Mouse (Mus musculus) CD4-positive, CD25-positive, alpha-beta regulatory T cell, adult 2 months (primary cell): ENCODE results near the gene Impdh1.
"Not testable (repeated sequence)": the region's sequence is repeated elsewhere in the genome, so short reads cannot be mapped to it uniquely, and the experiment has no call there.

Source experiments
- DNase-seq: peaks from one replicate; pipeline ENCODE4 v3.0.0-alpha.2; 2012; ENCODE audit warnings: low read depth, low spot score

Gene Impdh1

DNA sequence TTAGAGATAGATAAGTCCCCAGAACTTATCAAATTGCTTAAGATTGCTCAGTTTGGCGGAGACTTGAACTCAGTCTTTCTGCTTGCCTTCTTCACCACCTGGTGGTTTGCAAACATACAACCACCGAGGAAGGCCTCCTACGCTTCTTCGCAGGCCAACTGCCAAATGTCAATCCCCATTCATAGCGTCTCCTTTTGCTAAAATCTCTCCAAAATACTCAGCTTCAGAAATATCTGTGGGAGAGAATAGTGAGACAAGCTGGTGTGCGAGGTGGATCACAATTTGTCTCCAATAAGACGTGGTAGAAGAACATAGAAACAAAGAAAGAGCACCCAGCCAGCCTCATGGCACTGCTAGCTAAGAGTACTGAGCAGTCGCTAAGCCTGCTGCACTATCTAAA, 36.3 kb downstream of the Impdh1 start:
- no peak for DNase-seq

DNA sequence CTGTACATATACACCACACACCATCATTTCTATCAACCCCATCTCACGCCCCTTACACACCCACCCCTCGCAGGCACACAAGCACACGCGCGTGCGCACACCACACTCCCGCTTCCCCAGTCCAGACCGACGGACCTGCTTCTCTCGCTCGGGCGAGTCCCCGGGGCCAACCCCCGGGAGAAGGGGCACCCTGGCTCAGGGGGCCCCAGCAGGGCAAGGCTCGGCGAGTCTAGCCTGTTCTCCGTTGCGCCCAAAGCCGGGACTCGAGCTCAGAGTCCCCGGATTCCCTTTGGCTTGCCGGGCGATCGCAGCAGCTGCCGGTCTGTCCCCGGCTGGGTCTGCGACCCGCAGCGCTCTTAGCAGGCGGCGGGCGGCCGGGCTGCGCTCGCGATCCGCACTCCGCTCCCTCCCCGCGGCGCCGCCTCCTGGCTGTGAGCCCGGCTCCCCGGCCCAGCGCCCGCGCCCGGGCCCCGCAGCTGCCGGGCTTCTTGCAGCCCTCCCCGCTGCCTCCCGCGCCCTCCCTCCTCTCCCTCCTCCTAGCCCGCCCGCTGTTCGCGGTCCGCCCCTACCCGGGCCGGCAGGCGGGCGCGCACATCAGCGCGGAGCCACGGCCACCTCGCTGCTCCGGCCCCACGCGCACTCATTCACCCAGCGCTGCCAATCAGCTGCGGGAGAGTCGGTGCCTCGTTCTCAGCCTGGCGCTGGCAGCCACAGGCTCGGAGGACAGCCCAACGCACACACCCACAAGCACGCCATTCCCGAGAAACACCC, 37.1 kb downstream of the Impdh1 start, which contains the start of gene Prrt4:
Gene Prrt4 (minus strand): TSS at position 697 of the 771 bp plus-strand sequence.
- peak; percentile 42 for DNase-seq

DNA sequence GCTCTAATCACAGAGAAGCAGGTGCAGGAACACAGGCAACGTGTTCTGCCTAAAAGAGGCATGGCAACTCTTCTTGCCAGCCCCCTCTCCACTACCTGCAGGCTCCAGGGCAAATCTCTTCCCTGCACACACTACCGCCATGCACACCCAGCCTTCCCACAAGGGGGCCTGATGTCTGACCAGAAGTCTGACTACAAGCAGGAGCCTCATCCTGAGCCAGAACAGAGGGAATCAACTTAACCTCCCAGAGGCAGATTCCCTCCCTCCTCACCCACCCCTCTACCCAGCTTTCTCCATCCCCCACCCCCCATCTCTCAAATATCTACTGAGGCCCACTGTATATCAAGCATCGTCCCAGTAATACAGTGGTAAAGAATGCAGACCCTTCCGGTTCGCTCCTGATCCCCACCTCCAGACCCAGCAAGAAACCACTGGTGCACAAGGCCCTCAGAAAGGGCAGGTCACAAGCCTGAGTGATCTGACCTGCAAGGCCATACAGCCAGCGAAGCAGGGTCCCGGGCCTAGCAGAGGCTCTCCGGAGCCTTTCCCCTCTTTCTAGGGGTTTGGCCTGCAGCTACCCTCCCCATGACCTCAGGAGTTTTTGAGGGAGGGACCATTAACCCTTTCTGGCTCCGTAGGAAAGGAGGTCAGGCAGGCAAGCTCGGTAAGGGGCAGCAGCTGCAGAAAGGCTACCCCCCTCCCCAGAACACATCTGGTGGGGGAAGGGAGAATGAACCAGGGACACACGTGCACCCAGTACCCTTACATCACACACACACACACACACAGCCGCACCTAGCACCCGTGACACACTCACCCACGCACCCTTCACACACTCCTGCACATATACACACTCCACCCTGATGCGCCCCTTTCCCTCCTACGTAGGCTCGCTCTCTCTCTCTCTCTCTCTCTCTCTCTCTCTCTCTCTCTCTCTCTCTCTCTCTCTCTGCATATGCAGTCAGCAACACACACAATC, 38.0 kb downstream of the Impdh1 start:
- DNase-seq = peak; percentile 20

DNA sequence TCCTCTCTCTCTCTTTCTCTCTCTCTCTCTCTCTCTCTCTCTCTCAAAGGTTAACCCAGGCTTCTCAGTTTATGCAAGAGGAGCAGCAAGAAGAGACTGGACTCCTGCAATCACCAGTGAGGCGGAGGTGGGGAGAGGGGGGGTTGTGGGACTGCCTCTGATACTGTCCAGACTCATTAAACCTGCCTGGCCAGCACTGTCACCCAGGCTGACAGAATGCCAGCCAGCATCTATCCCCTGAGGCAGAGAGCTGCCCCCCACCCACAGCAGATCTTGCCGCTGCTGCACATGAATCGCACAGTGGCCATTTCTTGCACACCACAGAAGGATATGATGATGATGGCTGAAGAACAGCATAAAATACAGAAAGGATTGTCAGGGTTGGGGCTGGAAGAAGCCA, 41.1 kb downstream of the Impdh1 start:
- DNase-seq = no peak

DNA sequence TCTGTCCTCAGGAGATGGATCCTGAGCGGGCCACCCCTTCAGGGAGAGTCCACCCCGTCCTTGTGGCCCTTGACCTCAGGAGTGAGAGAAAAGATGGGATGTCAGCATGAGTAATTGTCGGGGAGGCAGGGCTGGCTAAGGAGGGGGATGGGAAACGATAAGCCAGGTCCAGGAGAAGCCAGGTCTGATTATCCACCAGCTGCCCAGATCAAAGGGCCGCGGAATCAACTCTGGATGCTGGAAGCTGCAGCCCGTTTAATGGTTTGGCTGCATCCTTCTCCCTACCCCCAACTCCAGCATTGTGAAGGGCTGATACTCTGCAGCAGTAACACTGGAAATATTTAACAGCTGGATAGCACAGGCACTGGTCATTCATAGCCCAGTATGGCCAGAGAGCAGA, 41.8 kb downstream of the Impdh1 start:
- DNase-seq = no peak

DNA sequence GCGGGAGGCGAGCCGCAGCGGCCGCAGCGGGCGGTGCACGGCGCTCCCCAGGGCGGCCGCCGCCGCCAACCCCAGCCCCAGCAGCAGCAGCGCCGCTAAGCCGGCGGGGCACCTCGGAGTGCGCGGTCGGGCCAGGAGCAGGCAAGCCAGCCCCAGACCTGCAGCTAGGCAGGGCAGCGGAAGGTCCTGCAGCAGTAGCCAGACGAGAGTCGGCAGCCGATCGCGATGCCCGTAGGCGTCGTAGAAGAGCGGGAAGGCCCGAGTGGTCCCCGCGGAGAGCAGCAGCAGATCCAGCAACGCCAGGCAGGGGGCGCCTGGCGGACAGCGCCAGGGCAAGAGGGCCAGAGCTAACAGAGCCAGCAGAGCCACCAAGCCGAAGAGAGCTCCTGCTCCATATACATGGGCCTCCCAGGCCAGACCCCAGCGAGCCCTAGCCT, 45.2 kb downstream of the Impdh1 start:
- DNase-seq = peak; percentile 84

DNA sequence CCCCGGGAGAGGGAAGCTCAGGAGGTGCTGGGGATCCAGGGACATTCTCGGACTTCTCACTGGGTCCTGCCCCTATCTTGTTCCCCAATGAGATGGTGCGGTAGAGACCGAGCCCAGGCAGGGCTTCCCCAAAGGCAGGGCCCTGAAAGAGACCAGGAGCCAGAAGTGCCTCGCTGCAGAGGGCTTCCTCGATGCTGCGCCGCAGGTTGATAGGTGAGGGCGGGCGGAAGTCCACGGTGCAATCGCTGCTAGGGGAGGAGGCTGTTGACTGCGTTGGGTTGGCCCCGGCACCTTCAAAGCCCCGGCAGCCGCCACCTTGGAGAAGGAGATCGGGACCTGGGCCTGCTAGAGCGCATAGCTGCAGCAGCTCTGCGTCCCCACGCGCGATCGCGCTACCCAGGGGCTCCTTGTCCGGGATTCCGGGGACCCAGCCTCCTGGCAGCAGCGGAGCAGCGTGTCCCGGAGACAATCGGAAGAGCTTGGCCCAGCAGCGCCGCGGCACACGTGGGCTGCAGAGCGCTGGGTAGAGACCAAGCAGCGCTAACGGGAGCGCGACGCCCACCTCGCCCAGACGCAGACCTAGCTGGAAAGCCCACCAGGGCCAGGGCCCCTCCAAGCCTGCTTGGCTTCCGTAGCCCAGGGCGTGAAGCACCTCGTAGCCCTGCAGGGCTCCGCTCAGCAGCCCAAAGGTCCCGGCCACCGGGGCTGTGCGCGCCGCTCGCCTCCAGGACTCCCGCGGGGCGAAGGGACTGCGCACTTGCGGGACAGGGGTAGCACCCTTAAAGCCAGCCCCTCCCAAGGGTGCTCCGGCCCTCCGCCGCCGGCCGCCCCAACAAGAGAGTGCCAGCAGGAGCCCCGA, 45.9 kb downstream of the Impdh1 start:
- peak; percentile 87 for DNase-seq

DNA sequence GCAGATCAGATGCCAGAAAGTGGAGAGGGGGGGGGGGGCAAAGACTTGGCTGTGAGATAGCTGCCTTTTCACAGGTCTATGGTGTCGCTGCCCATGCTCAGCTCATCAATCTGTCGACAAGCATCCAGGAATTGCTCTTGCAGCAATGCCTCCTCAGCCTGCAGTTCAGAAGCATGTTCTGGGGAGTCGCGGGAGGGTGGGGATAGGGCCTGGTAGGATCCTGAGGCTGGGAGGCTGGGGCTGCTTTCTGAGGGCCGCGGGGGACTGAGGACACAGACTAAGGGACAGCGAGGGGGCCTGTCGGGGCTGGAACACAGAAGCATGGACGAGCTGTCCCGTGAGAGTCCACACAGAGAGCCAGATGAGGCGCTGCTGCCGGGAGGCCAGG, 46.5 kb downstream of the Impdh1 start:
- no peak for DNase-seq

DNA sequence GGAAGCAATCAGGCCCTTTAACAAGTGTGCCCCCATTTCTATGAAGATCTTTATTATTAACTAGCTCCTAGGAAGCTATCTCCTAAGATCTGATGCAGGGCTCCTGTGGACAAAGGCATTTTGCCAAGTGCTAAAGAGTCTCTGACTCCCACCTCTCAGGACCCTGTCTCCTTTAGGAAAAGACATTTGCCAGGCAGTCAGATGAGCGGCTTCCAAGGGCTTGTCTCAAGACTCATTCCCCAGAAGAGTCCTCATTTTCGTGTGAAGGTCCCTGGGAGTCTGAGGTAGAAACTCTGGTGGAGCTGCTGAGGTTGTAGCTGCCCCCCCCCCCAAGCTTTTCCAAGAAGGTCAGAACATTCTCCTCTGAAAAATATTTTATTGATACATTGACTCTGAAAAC, 47.3 kb downstream of the Impdh1 start:
- no peak for DNase-seq

DNA sequence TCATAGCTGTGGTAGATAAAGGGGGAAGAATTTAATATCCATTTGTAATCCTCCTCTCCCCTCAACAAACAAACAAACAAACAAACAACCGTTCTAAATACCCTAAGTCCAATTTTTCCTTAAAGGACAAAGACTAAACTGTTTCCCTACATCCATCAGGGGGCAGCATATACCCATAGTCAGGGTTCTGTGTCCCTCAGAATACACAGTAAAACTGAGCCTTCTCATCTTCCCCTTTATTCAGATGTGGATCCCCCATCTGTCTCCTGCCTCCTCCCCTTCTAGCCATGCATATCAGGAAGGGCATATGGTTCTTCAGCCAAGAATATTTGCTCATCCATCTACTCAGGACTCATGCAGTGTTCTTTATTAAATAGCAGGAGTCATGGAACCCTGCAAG, 50.0 kb downstream of the Impdh1 start:
- DNase-seq = peak; percentile 78

DNA sequence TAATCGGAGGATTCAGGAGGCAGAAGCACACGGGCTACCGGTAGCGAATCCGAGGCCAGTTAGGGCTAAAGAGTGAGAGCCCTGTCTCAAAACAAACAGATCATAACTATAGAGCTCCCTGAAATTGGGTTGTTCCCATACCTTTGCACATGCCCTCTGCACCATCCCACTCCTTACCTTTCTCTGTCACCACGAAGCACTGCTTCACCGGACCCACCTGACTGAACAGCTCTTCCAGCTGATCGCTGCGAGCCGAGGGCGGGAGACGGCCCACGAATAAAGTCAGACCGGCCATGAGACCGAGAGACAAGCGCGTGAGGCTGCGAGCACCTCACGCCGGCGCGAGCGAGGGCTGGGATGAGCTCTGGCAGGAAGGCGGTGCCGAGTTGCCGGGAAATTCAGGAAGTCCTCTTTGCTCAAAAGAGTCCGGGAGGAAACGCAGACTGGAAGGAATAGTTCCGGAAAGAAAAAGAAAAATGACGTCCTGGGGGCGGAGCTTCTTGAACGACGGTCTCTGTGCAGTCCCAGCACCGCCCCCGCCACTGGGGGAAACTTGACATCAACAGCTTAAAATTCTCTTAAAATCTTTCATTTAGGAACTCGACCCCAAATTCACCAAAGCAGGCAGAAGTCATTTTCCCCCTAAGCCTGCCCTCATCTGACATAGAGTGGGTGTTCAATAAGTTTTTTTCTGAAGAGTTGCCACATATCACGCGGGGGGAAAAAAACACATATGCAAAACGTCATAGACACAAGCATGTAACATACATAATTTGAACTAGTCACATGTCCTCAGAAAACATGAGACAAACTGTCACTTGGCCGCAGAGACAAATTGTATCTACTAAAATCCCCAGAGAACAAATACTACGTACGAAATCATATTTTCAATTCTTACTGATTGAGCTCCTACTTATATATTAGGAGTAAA, 51.6 kb downstream of the Impdh1 start, which contains the start of gene Rbm28:
Gene Rbm28 (minus strand): TSS at position 693 of the 931 bp plus-strand sequence.
- peak; percentile 93 for DNase-seq

DNA sequence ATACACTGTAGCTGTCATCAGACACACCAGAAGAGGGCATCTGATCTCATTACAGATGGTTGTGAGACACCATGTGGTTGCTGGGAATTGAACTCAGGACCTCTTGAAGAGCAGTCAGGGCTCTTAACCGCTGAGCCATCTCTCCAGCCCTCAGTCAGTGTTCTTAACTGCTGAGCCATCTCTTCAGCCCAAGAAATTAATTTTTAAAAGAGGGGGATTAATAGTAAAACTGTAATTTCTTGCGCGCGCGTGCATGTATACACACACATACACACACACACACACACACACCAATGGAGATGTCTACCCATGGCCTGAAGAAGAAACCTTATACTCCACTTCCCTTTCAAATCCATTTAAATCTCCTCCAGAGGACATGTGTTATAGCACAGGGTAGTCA, 54.9 kb downstream of the Impdh1 start:
- DNase-seq = not testable (repeated sequence)

DNA sequence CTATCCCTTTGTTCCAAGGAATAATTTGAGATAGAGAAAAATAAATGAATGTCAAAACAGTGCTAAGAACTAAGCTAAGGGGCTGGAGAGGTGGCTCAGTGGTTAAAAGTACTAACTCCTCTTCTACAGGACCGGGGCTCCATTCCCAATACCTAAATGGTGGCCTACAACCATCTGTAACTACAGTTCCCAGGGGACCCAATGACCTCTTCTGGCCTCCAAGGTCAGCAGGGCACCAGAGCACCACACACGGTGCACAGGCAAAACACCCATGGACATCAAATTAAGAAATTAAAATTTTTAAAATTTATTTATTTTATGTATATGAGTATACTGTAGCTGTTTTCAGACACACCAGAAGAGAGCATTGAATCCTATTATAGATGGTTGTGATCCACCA, 55.4 kb downstream of the Impdh1 start:
- DNase-seq = no peak

DNA sequence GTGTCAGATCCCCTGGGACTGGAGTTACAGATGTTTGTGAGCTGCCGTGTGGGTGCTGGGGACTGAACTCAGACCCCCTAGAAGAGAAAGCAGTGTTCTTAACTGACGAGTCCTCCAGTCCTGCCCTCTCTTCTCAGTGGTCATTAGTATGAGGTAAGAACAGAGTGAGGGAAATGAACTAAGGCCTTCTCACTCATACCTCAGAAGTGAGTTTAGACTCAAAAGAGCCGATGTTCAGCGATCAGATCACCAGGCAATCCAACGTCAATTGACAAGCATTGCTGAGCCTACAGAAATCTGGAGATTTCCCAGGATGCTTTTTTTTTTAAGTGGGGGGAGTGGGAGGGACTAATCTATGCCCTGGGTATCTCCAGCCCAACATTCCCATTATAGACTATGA, 59.8 kb downstream of the Impdh1 start:
- no peak for DNase-seq
